Mouse (Mus musculus): ENCODE results near the gene Kdm2a. TPM values are rescaled to one million over a fixed set of nuclear protein-coding genes. Genes with fewer than 3 reads are reported as not detected.

The Kdm2a gene
- total and polyA plus RNA-seq, 3 experiments = 20.3 to 55.9 TPM; not detected in 1

- no peak for DNase-seq (ENCODE audit: low read depth, low spot score)
- TF ChIP-seq POLR2A (IDR thresholded peaks at IDR 0.05; ENCODE audit: control insufficient read depth in 1 of 2, insufficient read depth in 1 of 2, low read depth in 1 of 2, low read length in 2 of 2, poor library complexity in 1 of 2) (peak in 1 of 2 experiments; percentile 2; a peak in 1 of 4 replicates), CHD1 (IDR thresholded peaks at IDR 0.05; ENCODE audit: low read depth, low read length) (no peak), ZNF384 (IDR thresholded peaks at IDR 0.05; ENCODE audit: low read depth, low read length) (no peak), MYC (IDR thresholded peaks at IDR 0.05; ENCODE audit: low read depth, low read length) (no peak), E2F4 (IDR thresholded peaks at IDR 0.05; ENCODE audit: borderline replicate concordance, low read depth, low read length) (no peak), GATA1 (IDR thresholded peaks at IDR 0.05; ENCODE audit: low read depth, low read length) (no peak), MXI1 (IDR thresholded peaks at IDR 0.05; ENCODE audit: low read depth, low read length) (no peak), ZC3H11A (IDR thresholded peaks at IDR 0.05; ENCODE audit: low read depth, low read length) (no peak)
- Histone ChIP-seq H3K27me3 (ENCODE audit: control insufficient read depth in 1 of 2, insufficient read depth in 2 of 2, low read length in 2 of 2) (no peaks in the 10 kb centered on the region), H3K9ac (ENCODE audit: control insufficient read depth, low read depth, low read length, poor library complexity, severe bottlenecking) (no peak overlapping the region), H3K4me3 (ENCODE audit: control insufficient read depth in 1 of 2, insufficient read depth in 1 of 2, low read depth in 2 of 2, low read length in 2 of 2) (no peak overlapping the region), H3K27ac (ENCODE audit: control insufficient read depth, low read depth, low read length) (no peak overlapping the region), H3K79me2 (ENCODE audit: control insufficient read depth, insufficient read depth, low read length, poor library complexity) (no peaks in the 10 kb centered on the region; the same call in 1 of the 2 replicates), H3K36me3 (ENCODE audit: control insufficient read depth in 1 of 2, insufficient read depth in 2 of 2, low read length in 2 of 2) (peaks cover 19 to 44% of the 10 kb centered on the region in 2 experiments), H3K9me3 (replicated peaks; ENCODE audit: insufficient read depth, low read length) (no peaks in the 10 kb centered on the region), H3K4me1 (ENCODE audit: control insufficient read depth in 1 of 2, insufficient read depth in 2 of 2, low read length in 2 of 2) (peaks cover 6 to 7% of the 10 kb centered on the region in 2 experiments)
These were observed 72.0 kb downstream of the Kdm2a start for GRCm38 (mm10) chr19:4326106-4326505.

GRCm38 (mm10) chr19:4322134-4322533, 76.0 kb downstream of the Kdm2a start:
- Histone ChIP-seq H3K27ac (ENCODE audit: control insufficient read depth, low read depth, low read length) (peak overlapping the region; percentile 14; the same call in 1 of the 2 replicates), H3K9ac (ENCODE audit: control insufficient read depth, low read depth, low read length, poor library complexity, severe bottlenecking) (no peak overlapping the region), H3K4me1 (ENCODE audit: control insufficient read depth in 1 of 2, insufficient read depth in 2 of 2, low read length in 2 of 2) (no peaks in the 10 kb centered on the region; a peak in 1 of 4 replicates), H3K36me3 (ENCODE audit: control insufficient read depth in 1 of 2, insufficient read depth in 2 of 2, low read length in 2 of 2) (peaks cover 6 to 50% of the 10 kb centered on the region in 2 experiments; a peak in 3 of 4 replicates), H3K4me3 (ENCODE audit: control insufficient read depth in 1 of 2, insufficient read depth in 1 of 2, low read depth in 2 of 2, low read length in 2 of 2) (no peak overlapping the region), H3K27me3 (ENCODE audit: control insufficient read depth in 1 of 2, insufficient read depth in 2 of 2, low read length in 2 of 2) (no peaks in the 10 kb centered on the region), H3K9me3 (replicated peaks; ENCODE audit: insufficient read depth, low read length) (no peaks in the 10 kb centered on the region), H3K79me2 (ENCODE audit: control insufficient read depth, insufficient read depth, low read length, poor library complexity) (no peaks in the 10 kb centered on the region; the same call in 1 of the 2 replicates)
- TF ChIP-seq BHLHE40 (IDR thresholded peaks at IDR 0.05; ENCODE audit: borderline replicate concordance, low read depth, low read length) (no peak), ZMIZ1 (IDR thresholded peaks at IDR 0.05; ENCODE audit: low read depth, low read length) (no peak), E2F4 (IDR thresholded peaks at IDR 0.05; ENCODE audit: borderline replicate concordance, low read depth, low read length) (no peak), MEF2A (IDR thresholded peaks at IDR 0.05; ENCODE audit: extremely low read depth, insufficient replicate concordance, low read depth, low read length, poor library complexity, severe bottlenecking) (no peak), MYC (IDR thresholded peaks at IDR 0.05; ENCODE audit: low read depth, low read length) (0 out of 2 replicates have a peak, but pooled peaks have one; percentile 23), MXI1 (IDR thresholded peaks at IDR 0.05; ENCODE audit: low read depth, low read length) (peak; percentile 35; the same call in 1 of the 2 replicates), RAD21 (IDR thresholded peaks at IDR 0.05; ENCODE audit: low read depth, low read length) (no peak), POLR2AphosphoS5 (IDR thresholded peaks at IDR 0.05; ENCODE audit: borderline replicate concordance, low read depth, low read length) (no peak)
- DNase-seq (ENCODE audit: low read depth, low spot score) = peak; percentile 72

GRCm38 (mm10) chr19:4321622-4322021, 76.5 kb downstream of the Kdm2a start:
- DNase-seq (ENCODE audit: low read depth, low spot score) = no peak
- Histone ChIP-seq H3K4me1 (ENCODE audit: control insufficient read depth in 1 of 2, insufficient read depth in 2 of 2, low read length in 2 of 2) (no peaks in the 10 kb centered on the region; a peak in 1 of 4 replicates), H3K27ac (ENCODE audit: control insufficient read depth, low read depth, low read length) (no peak overlapping the region), H3K79me2 (ENCODE audit: control insufficient read depth, insufficient read depth, low read length, poor library complexity) (no peaks in the 10 kb centered on the region; the same call in 1 of the 2 replicates), H3K27me3 (ENCODE audit: control insufficient read depth in 1 of 2, insufficient read depth in 2 of 2, low read length in 2 of 2) (no peaks in the 10 kb centered on the region), H3K36me3 (ENCODE audit: control insufficient read depth in 1 of 2, insufficient read depth in 2 of 2, low read length in 2 of 2) (peaks cover 6 to 47% of the 10 kb centered on the region in 2 experiments; a peak in 3 of 4 replicates), H3K4me3 (ENCODE audit: control insufficient read depth in 1 of 2, insufficient read depth in 1 of 2, low read depth in 2 of 2, low read length in 2 of 2) (no peak overlapping the region), H3K9me3 (replicated peaks; ENCODE audit: insufficient read depth, low read length) (no peaks in the 10 kb centered on the region), H3K9ac (ENCODE audit: control insufficient read depth, low read depth, low read length, poor library complexity, severe bottlenecking) (no peak overlapping the region)
- TF ChIP-seq TCF12 (IDR thresholded peaks at IDR 0.05; ENCODE audit: low read depth, low read length) (no peak), ZNF384 (IDR thresholded peaks at IDR 0.05; ENCODE audit: low read depth, low read length) (0 out of 2 replicates have a peak, but pooled peaks have one; percentile 7)

Data from MEL (cell line).